Mouse (Mus musculus) ES-Bruce4 (cell line): ENCODE measurements around the gene Slc2a1. TPM values are rescaled to one million over a fixed set of nuclear protein-coding genes. Genes with fewer than 3 reads are reported as not detected.

Experiments
- H3K27ac ChIP-seq: 2 replicates; pipeline ENCODE4 v1.5.1; 2012; ENCODE audit warnings: low read length, inconsistent platforms; ENCODE audit not compliant: insufficient read depth
- H3K27me3 ChIP-seq: 2 replicates; pipeline ENCODE4 v1.6.1; 2012; ENCODE audit warnings: mild to moderate bottlenecking, low read length, inconsistent platforms; ENCODE audit not compliant: control insufficient read depth, poor library complexity, insufficient read depth, severe bottlenecking
- H3K36me3 ChIP-seq: 2 replicates; pipeline ENCODE4 v1.6.1; 2012; ENCODE audit warnings: inconsistent platforms, mild to moderate bottlenecking, low read length, moderate library complexity; ENCODE audit not compliant: control insufficient read depth, poor library complexity, insufficient read depth, severe bottlenecking
- H3K4me1 ChIP-seq: one replicate; pipeline ENCODE4 v1.8.1; 2011; ENCODE audit warnings: low read length; ENCODE audit not compliant: control insufficient read depth, insufficient read depth
- H3K4me3 ChIP-seq: 2 replicates; pipeline ENCODE4 v1.5.1; 2011; ENCODE audit warnings: low read depth, mild to moderate bottlenecking, low read length
- H3K9ac ChIP-seq: 2 replicates; pipeline ENCODE4 v1.6.1; 2012; ENCODE audit warnings: low read depth, mild to moderate bottlenecking, inconsistent platforms; ENCODE audit not compliant: poor library complexity, severe bottlenecking
- H3K9me3 ChIP-seq: replicated peaks from 2 replicates; pipeline ENCODE4 v1.6.1; 2012; ENCODE audit warnings: mild to moderate bottlenecking, low read length, inconsistent platforms; ENCODE audit not compliant: control insufficient read depth, poor library complexity, insufficient read depth, severe bottlenecking
- CTCF ChIP-seq: IDR thresholded peaks from one replicate; pipeline ENCODE4 v1.8.1; 2011; ENCODE audit warnings: low read depth, low read length
- EP300 ChIP-seq: IDR thresholded peaks from 2 replicates; pipeline ENCODE4 v1.6.1; 2011; ENCODE audit warnings: low read depth, low read length; ENCODE audit not compliant: insufficient read depth
- POLR2A ChIP-seq: IDR thresholded peaks from one replicate; pipeline ENCODE4 v1.8.1; 2011; ENCODE audit warnings: low read length; ENCODE audit not compliant: insufficient read depth
- polyA plus RNA-seq: library from polyadenylated mRNA; stranded (reverse); fragments of >200 nt; gene quantifications from 2 replicates; pipeline ENCODE4 v1.2.4, GENCODE M21; 2011; ENCODE audit warnings: low read depth; ENCODE audit not compliant: missing spikeins, insufficient read depth, insufficient read length

Gene Slc2a1
- polyA plus RNA-seq, 1 experiment = 682 TPM

GRCm38 (mm10) chr4:119128547-119128946 is 20.0 kb downstream of the Slc2a1 start:
- Histone ChIP-seq H3K9ac (no peak overlapping the region), H3K27me3 (no peaks in the 10 kb centered on the region), H3K4me1 (peaks cover 23% of the 10 kb centered on the region), H3K36me3 (peaks cover 54% of the 10 kb centered on the region), H3K4me3 (no peak overlapping the region), H3K27ac (no peak overlapping the region), H3K9me3 (no peaks in the 10 kb centered on the region)
- TF ChIP-seq POLR2A = no peak
- no peak for TF ChIP-seq CTCF
- no peak for TF ChIP-seq EP300

DNA sequence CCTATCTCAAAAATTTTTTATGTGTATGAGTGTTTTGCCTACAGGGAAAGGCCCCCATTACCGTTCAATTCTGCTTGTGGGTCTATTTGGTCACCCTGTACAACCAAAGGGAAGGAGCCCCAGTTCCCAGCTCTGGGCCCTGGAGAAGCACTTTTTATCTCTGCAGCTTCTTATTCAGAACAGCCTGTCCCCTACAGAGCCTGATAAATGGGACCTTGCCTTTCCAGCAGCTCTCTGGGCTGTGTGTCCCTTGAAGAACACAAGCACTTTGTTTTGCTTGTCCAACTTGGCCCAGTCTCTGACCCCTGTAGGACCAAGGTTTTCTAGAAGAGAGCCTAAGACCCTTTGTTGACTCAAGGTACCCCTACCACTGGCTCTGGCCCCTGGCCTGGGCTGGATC is 20.6 kb downstream of the Slc2a1 start:
- Histone ChIP-seq H3K9me3 (no peaks in the 10 kb centered on the region), H3K4me3 (no peak overlapping the region), H3K9ac (no peak overlapping the region), H3K27ac (no peak overlapping the region), H3K27me3 (no peaks in the 10 kb centered on the region), H3K4me1 (peaks cover 23% of the 10 kb centered on the region), H3K36me3 (peaks cover 56% of the 10 kb centered on the region)
- no peak for TF ChIP-seq EP300
- TF ChIP-seq POLR2A = no peak
- no peak for TF ChIP-seq CTCF

DNA sequence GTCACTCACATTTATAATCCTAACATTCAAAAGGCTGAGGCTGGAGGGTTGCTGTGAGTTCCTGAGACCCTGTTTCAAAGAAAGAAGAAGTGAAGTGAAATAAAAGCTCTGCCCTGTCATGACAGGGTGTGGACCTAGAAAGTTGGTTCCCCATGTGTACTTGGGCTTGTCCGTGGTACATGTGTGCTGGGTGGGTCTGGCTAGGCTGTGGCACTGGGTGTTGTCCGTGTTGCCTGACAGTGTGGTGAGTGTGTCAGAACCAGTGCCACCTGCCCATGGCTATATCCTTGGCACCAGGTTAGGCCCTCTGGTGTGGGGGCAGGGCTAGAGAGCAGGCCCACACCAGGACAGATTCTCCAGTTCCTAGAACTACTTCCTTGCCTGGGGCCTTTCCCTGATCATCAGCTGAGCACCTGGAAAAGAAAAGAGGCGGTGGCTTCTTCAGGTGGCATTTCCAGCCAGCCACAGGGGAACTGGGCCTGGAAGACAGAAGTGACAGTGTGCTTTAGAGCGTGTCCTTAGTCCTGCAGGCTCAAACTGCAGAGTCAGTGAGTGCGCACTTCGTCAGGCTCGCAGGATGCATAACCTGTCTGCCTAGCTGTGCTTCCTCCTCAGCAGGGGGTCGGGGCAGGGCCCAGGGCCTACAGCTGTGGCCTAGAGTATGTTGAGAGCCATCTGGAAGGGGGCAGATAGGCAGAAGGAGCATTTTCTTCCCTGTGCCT is 22.8 kb downstream of the Slc2a1 start:
- Histone ChIP-seq H3K4me1 (peaks cover 17% of the 10 kb centered on the region), H3K9me3 (no peaks in the 10 kb centered on the region), H3K4me3 (no peak overlapping the region), H3K36me3 (peaks cover 73% of the 10 kb centered on the region), H3K9ac (no peak overlapping the region), H3K27me3 (no peaks in the 10 kb centered on the region), H3K27ac (no peak overlapping the region)
- no peak for TF ChIP-seq POLR2A
- no peak for TF ChIP-seq CTCF
- TF ChIP-seq EP300 = no peak

DNA sequence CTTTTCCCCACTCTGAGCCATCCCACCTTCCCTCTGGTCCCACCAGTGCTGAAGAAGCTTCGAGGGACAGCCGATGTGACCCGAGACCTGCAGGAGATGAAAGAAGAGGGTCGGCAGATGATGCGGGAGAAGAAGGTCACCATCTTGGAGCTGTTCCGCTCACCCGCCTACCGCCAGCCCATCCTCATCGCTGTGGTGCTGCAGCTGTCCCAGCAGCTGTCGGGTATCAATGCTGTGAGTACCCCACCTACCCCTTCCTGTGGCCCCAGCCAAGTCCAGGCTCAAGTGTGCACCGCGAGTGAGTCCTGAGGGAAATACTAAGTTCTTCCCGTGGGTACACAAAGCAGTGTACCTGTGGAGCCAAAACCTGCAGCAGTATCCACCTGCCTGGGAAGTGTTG is 24.8 kb downstream of the Slc2a1 start:
- H3K36me3 ChIP-seq = peaks cover 76% of the 10 kb centered on the region
- TF ChIP-seq CTCF (no peak), POLR2A (no peak), EP300 (no peak)

DNA sequence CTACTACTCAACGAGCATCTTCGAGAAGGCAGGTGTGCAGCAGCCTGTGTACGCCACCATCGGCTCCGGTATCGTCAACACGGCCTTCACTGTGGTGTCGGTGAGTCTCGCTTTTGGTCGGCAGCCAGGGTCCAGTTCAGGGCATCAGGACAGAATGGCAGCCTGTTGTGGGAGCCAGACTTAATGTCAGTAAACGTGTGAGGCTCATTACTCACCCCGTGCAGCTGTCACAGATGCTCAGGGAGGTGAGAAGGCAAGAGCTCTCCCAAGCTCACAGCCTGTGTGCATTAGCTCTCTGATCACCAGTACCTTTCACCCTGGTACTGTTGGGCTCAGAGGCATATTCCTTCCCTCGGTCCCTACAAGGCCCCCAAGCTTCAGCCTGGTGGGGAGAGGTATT is 25.3 kb downstream of the Slc2a1 start:
- Histone ChIP-seq H3K9ac (no peak overlapping the region), H3K36me3 (peaks cover 70% of the 10 kb centered on the region), H3K4me1 (peaks cover 10% of the 10 kb centered on the region), H3K27ac (no peak overlapping the region), H3K9me3 (no peaks in the 10 kb centered on the region), H3K4me3 (no peak overlapping the region), H3K27me3 (no peaks in the 10 kb centered on the region)
- TF ChIP-seq POLR2A = no peak
- no peak for TF ChIP-seq CTCF
- TF ChIP-seq EP300 = no peak

More for the DNA sequence above, 24.8 kb downstream of the Slc2a1 start:
- no peak overlapping the region for H3K4me3 ChIP-seq
- no peaks in the 10 kb centered on the region for H3K27me3 ChIP-seq
- no peak overlapping the region for H3K27ac ChIP-seq
- H3K4me1 ChIP-seq = peaks cover 10% of the 10 kb centered on the region
- H3K9me3 ChIP-seq = no peaks in the 10 kb centered on the region
- H3K9ac ChIP-seq = no peak overlapping the region

DNA sequence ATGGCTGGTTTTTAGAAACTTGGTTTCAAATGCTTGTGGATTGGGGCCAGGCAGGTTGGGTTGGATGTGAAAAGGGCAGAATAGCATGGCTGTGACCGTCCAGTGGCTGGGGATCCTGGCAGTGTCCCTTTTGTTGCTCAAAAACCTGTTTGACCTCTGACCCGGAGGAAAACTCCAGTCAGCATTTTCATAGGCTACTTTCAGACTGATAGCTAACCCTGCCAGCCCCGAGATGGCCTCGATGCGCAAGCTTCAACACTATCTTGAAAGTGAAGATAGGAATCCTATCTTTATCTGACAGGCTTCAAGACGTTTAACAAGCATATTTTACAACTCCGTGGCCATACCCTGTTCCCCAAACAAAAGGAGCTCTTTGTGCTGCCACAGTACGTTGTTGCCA is 28.8 kb downstream of the Slc2a1 start:
- H3K27me3 ChIP-seq = no peaks in the 10 kb centered on the region
- peaks cover 9% of the 10 kb centered on the region for H3K4me1 ChIP-seq
- TF ChIP-seq CTCF (no peak), POLR2A (no peak), EP300 (no peak)
- H3K9me3 ChIP-seq = no peaks in the 10 kb centered on the region
- H3K36me3 ChIP-seq = peaks cover 49% of the 10 kb centered on the region
- H3K9ac ChIP-seq = no peak overlapping the region
- H3K4me3 ChIP-seq = no peak overlapping the region
- H3K27ac ChIP-seq = peak overlapping the region; percentile 85
